Mouse (Mus musculus) testis, adult 2 months (tissue): ENCODE data around the gene Taldo1. TPM values are rescaled to one million over a fixed set of nuclear protein-coding genes. Genes with fewer than 3 reads are reported as not detected.

Experiments used
- H3K27ac ChIP-seq: fragments of 200-500 bp; 2 replicates; pipeline ENCODE4 v1.5.1; 2012; ENCODE audit warnings: low read depth, low read length; ENCODE audit not compliant: control insufficient read depth, insufficient read depth
- H3K27me3 ChIP-seq: fragments of 200-500 bp; 2 replicates; pipeline ENCODE4 v1.6.1; 2012; ENCODE audit warnings: mild to moderate bottlenecking, low read length, moderate library complexity; ENCODE audit not compliant: control insufficient read depth, insufficient read depth
- H3K36me3 ChIP-seq: fragments of 200-500 bp; 2 replicates; pipeline ENCODE4 v1.6.1; 2012; ENCODE audit warnings: mild to moderate bottlenecking, low read length; ENCODE audit not compliant: control insufficient read depth, insufficient read depth
- H3K4me1 ChIP-seq: fragments of 200-500 bp; 2 replicates; pipeline ENCODE4 v1.6.1; 2012; ENCODE audit warnings: low read length; ENCODE audit not compliant: control insufficient read depth, insufficient read depth
- H3K4me3 ChIP-seq: fragments of 200-500 bp; 2 replicates; pipeline ENCODE4 v1.5.1; 2012; ENCODE audit warnings: low read depth, mild to moderate bottlenecking, low read length, moderate library complexity, mixed read lengths; ENCODE audit not compliant: control insufficient read depth
- CTCF ChIP-seq: fragments of 200-500 bp; IDR thresholded peaks from 2 replicates; pipeline ENCODE4 v1.5.1; 2012; ENCODE audit warnings: low read depth, mild to moderate bottlenecking, inconsistent platforms, low read length, moderate library complexity; ENCODE audit not compliant: control insufficient read depth, insufficient read depth, insufficient replicate concordance
- POLR2A ChIP-seq: fragments of 200-500 bp; IDR thresholded peaks from 2 replicates; pipeline ENCODE4 v1.6.1; 2012; ENCODE audit warnings: low read depth, mild to moderate bottlenecking, inconsistent platforms, low read length, moderate library complexity; ENCODE audit not compliant: control insufficient read depth
- polyA plus RNA-seq: library from polyadenylated mRNA; depleted of rRNA; stranded (reverse); fragments of >200 nt; gene quantifications from 2 replicates; pipeline ENCODE4 v1.2.3, GENCODE M21; 2012

Taldo1 gene
- polyA plus RNA-seq, 1 experiment = 26.0 TPM

DNA sequence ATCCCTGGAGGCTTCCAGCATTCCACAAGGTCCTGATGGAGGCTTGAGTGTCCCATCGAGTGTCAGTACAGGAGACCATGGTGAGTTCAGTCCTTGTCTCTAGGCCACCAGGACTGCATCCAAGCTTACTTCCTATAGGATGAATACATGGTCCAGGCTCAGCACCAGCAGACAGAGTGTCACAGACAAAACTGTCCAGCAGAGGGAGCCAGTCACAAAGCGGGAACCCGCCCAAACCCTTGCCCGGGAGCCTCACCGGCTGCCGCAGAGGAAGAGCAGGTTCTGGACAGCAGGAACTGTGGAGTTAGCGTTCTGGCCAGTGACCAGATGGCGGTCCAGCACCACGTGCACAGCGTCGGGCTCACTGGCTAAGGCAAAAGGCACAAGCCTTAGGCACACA, 16.8 kb downstream of the Taldo1 start:
- Histone ChIP-seq H3K27me3 (no peaks in the 10 kb centered on the region), H3K27ac (no peak overlapping the region), H3K4me3 (no peak overlapping the region), H3K36me3 (0 out of 2 replicates have a peak, but pooled peaks cover 2% of the 10 kb centered on the region), H3K4me1 (peaks cover 6% of the 10 kb centered on the region)
- peak; percentile 68; the same call in 1 of the 2 replicates for TF ChIP-seq CTCF
- no peak for TF ChIP-seq POLR2A

DNA sequence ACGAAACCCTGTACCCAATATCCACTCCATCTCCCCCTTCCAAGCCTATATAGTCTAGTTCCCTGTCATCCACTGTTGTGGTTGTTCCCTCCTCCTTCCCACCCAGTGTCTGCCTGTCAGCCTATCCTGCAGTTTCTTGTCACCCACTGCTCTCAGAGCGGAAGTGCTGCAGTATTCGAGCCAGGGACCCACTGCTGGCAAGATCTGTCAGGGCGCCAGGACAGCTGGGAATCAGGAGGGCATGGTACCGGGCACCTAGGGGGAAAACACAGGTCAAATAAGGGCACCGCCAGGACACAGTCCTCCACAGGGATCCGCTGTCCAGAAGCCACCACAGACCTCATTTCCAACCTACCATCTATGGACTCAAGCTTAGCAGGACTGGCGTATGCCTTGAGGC, 18.6 kb downstream of the Taldo1 start:
- H3K36me3 ChIP-seq = 0 out of 2 replicates have a peak, but pooled peaks cover 2% of the 10 kb centered on the region
- no peaks in the 10 kb centered on the region for H3K27me3 ChIP-seq
- H3K27ac ChIP-seq = no peak overlapping the region
- peaks cover 9% of the 10 kb centered on the region for H3K4me1 ChIP-seq
- no peak overlapping the region for H3K4me3 ChIP-seq
- no peak for TF ChIP-seq POLR2A
- TF ChIP-seq CTCF = no peak

DNA sequence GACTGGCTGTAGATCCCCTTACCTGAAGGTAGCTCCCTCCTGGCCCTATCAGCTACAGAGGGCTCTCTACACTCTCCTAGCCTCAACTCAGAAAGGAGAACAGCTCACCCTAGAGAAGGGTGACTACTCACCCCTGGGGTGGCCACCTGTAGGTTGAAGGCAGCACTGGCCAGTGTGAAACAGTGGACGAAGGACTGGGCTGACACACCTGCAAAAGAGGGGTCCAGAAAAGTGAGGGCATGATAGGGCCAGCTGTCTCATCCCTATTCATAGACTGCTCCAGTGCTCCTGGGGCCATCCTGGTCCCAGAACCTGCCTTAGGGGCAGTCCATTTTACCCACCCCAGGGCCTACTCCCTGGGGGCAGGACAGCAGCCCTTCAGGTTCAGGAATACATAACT, 19.7 kb downstream of the Taldo1 start:
- Histone ChIP-seq H3K27ac (no peak overlapping the region), H3K36me3 (0 out of 2 replicates have a peak, but pooled peaks cover 2% of the 10 kb centered on the region), H3K4me1 (peaks cover 9% of the 10 kb centered on the region), H3K4me3 (no peak overlapping the region), H3K27me3 (no peaks in the 10 kb centered on the region)
- TF ChIP-seq CTCF (no peak), POLR2A (no peak)

DNA sequence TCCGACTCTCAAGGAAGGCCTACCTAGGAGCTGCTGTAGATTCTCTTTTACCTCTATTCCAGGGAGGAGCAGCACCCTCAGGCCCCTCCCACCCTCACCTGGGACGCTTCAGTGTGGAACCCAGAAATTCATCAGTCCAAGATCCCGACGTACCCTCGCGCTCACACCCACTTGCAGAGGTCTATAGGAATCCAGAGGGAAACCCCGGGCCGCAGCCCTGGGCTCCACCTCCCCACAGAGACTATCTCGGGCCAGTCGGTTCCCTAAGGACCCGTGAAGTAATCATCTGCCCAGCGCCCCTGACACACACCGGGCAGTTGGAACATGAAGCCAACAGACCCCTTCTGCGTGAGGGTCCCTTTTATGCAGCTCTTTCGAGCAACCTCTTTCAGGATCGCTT, 21.3 kb downstream of the Taldo1 start:
- Histone ChIP-seq H3K36me3 (0 out of 2 replicates have a peak, but pooled peaks cover 2% of the 10 kb centered on the region), H3K4me1 (peaks cover 9% of the 10 kb centered on the region), H3K4me3 (peak overlapping the region; percentile 96), H3K27ac (peak overlapping the region; percentile 89), H3K27me3 (no peaks in the 10 kb centered on the region)
- TF ChIP-seq POLR2A (no peak), CTCF (no peak)

DNA sequence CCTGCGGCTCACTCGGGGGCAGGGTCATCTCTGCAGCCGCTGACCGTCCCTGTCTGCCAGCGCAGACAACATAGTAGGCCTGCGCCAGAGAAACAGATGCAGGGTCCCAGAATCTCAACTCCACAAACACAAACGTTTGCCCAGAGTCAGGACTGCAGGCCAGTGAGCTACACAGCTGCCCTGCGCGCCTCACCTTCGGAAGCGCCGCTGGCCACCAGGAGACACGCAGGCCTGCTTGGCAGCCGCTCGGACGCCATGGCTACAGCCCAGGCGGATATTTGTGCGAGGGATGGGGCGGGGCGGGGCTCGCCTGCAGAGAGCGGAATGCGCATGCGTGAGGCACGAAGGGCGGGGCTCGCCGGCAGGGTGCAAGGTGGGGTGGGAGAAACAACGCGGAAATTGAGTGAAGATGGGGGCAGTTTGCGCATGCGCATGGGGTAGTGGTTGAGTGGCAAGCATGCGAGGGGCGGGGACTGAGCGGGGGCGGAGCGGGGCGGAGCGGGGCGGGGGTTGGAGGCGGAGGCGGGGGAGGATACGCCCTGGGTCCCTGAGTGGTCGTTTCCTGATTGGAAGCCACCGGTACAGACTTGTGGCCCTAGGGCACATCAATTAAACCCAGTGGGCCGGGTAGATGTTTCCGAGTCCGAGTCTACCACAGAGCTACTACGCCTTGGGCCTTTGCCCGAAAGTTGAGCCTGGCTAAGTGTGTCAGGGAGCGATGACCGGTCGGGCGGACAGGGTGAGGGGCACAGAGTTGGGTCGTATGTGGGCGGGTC, 22.0 kb downstream of the Taldo1 start, which contains the start of gene Gatd1:
Gene Gatd1, minus strand, starts transcription at position 328 of the 776 bp plus-strand sequence.
- TF ChIP-seq POLR2A (peak; percentile 80), CTCF (no peak)
- Histone ChIP-seq H3K27me3 (no peaks in the 10 kb centered on the region), H3K4me3 (peak within 1 kb of the TSS; percentile 96), H3K36me3 (no peaks in the 10 kb centered on the region), H3K4me1 (peaks cover 9% of the 10 kb centered on the region), H3K27ac (peak within 1 kb of the TSS; percentile 91)

DNA sequence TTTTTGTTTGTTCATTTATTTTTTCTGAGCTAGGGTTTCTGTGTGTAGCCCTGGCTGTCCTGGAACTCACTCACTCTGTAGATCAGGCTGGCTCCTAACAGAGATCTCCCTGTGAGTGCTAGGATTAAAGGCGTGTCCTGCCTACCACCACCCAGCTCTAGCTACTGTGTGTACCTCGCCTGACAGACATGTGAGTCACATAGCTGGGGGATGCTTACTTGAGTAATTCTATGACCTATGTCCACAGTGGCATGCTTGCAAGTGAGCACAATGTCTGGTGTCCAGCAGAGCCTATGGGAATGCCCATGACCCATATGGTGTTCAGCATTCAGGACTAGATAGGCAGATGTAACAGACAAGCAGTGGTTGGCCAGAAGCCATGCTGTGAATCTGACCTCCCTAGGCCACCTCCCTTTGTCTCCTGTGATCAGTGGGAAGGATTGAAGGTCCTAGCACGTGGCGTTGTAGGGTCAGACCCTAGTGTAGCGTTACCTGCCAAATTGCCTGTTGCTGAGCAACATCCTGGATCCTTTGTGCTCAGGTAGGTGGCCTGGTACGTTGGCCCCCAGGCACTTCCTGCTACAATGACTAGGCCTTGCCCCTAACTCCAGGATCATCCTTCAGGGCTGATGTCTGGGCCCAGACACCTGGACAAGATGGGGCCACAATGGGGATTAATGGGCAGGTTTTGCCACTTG, 24.3 kb downstream of the Taldo1 start:
- H3K36me3 ChIP-seq = no peaks in the 10 kb centered on the region
- no peak overlapping the region for H3K27ac ChIP-seq
- TF ChIP-seq POLR2A (no peak), CTCF (0 out of 2 replicates have a peak, but pooled peaks have one; percentile 18)
- no peak overlapping the region for H3K4me3 ChIP-seq
- peaks cover 9% of the 10 kb centered on the region for H3K4me1 ChIP-seq
- H3K27me3 ChIP-seq = no peaks in the 10 kb centered on the region

DNA sequence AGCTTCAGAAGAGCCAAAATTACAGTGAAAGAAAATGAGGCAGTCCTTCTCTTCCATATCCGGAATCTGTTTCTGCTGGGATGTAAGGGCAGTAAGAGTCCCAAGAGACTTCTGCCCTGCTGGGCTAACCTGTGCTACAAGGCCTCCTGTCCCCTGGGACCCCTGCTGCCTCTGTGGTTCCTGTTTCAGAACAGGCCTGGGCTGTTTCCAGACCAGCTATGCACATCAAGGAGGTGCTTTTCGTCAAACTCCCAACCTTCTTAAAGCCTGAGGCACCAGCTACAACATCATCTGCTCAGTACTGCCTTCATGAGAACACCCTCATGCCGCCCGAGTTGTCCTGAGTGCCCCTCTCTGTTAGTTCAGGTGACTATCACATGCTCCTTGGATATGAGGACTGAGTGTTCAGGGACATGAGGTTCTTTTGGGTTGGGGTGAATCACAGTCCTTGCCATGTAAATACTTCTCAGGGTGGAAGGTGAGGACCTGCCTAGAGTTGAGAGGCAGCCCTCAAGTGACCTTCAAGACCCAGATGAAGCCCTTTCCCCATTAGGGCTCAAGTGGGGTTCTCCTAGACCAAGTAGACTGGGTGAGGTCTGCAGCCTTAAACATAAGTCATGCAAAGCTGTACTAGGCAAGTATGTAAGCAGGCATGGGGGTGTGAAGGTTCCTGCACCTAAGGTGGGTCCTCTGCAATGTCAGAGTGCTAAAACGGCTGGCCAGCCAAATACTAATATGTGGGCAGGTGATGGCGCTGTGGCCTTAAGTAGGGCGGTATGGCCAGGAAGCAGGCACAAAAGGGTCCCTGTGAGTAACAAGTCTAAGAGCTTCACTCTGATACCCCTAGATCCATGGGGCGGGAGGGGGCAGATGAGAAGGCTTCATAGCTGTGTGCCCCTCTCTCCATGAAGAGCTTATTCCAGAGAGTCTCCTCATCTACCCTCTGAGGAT, 26.0 kb downstream of the Taldo1 start:
- Histone ChIP-seq H3K4me1 (peaks cover 9% of the 10 kb centered on the region), H3K36me3 (no peaks in the 10 kb centered on the region), H3K27me3 (no peaks in the 10 kb centered on the region), H3K4me3 (no peak overlapping the region), H3K27ac (no peak overlapping the region)
- TF ChIP-seq CTCF (no peak), POLR2A (no peak)
